Mouse (Mus musculus) skeletal muscle tissue, adult 2 months (tissue): ENCODE results near the gene Ing3.

ENCODE experiments used
- DNase-seq: peaks from one replicate; pipeline ENCODE4 v3.0.0-alpha.2; 2012; ENCODE audit warnings: low read depth, low spot score

Gene Ing3

DNA sequence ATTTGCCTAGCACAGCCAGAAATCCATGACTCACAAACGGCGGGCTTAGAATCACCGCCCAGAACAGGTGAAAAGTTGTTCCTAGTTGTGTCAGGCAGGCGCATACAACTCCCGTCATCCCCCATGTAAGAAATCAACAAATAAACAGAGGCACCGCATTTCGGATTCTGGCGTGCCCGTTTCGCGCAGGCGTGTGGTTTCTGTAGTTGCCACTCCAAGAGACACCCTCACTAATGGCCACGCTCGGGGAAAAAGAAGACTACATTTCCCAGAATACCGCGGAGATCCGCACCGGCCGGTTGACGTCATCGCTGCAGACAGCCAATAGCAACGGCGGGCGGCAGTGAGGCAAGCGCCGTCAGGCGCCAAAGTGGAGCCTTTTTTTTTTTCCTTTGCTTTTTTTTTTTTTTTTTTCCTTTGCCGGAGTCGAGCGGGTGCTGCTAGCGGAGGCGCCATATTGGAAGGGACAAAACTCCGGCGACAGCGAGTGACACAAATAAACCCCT, at the start of gene Ing3:
Gene Ing3 (plus strand): TSS at position 346 of the 506 bp plus-strand sequence.
- DNase-seq: peak; percentile 99

DNA sequence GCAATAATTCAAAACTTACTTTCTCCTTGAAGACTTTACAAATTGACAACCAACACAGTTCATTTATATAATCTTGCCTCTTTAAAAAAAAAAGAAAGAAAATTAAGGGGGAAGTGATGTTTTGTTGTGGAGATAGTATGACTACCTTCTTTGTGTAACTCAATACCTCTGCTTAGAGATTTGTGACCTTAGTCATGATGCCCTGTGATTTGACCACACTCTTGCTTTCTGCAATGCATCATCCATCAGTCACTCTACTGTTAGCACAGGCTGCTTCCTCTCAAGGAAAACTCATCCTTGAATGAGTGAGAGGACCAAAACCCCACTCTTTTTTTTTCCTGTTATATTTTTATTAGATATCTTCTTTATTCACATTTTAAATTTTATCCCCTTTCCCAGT, 39.7 kb upstream of the Ing3 start:
- no peak for DNase-seq

DNA sequence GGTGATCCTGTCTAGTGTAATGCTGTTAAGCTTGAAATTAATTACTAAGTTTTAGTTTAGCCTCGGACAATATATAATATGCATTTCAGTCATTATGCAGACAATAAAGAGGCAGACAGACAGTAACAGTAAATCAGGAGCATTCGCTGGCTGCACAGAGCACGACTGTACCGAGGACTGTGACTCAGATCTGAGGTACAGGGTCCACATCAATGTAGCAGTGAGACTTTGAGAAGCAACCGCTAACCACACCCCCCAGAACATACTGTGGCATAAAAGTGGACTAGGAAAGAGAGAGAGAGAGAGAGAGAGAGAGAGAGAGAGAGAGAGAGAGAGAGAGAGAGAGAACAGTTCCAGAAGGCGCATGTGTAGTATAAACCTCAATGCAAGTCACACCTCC, 38.6 kb upstream of the Ing3 start:
- DNase-seq: no peak

DNA sequence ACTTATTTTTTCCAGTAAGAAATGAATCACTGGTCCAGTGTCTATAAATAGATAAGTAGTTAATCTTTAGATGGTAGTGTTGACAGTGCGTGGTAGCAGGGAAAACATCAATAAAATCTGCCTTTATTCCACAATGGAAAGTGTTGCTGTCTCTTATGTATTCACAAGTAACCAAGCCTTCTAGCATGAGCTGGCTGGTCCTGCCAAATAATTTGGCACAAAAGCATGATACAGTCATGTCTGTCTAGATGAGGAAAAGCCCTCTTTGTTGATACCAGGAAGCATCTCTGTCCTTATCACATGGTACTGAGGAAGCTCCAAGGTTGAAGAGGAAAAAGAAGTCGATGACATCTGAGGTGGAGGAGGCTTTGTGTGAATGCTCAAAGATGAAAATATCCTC, 32.8 kb upstream of the Ing3 start:
- DNase-seq: no peak

DNA sequence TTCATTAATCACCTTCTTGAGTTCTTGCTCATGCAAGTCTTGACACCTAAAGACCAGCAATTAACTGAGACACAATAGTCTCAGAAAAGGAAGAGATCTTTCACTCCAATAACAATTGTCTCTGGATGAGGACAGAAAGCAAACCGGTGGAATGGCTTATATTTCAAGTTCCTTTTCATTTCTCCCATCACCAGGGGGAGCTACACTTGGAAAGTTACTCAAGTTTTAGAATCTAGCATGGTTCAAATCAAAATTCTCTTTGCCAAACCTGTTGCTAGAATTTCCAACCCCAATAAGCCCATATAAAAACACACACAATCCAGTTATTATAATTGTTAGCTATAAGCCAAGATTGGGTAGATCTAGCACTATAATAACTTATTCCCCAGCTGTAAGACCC, 25.2 kb upstream of the Ing3 start:
- DNase-seq: no peak

DNA sequence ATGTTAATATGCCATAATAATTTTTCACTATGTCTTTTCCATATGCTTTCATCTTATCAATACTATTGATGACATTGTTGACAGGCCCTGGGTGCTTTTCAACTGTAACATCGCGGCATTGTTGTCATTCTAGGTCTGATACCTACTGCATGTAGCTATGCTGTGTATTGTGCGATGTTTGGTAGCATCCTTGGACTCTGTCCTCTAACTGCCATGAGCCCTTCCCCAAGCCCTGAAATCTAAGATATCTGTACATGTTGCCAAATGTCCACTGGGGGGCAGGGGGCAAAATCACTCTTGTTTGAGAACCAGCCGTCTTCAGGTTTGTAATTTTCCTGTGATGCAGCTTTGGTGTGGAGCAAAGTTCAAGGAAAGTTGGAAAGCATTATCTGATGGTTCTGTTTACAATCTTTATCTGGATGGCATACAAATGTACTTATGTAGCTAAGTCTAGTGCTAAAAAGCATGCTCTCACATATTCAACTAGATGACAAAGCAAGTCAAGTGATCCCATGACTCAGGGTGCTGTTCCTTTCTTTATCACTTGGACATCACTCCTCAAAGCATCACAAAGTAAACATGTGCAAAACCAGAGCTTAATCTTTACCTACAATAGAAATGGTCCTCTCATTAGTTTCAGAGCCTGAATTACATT, 11.3 kb upstream of the Ing3 start:
- no peak for DNase-seq

DNA sequence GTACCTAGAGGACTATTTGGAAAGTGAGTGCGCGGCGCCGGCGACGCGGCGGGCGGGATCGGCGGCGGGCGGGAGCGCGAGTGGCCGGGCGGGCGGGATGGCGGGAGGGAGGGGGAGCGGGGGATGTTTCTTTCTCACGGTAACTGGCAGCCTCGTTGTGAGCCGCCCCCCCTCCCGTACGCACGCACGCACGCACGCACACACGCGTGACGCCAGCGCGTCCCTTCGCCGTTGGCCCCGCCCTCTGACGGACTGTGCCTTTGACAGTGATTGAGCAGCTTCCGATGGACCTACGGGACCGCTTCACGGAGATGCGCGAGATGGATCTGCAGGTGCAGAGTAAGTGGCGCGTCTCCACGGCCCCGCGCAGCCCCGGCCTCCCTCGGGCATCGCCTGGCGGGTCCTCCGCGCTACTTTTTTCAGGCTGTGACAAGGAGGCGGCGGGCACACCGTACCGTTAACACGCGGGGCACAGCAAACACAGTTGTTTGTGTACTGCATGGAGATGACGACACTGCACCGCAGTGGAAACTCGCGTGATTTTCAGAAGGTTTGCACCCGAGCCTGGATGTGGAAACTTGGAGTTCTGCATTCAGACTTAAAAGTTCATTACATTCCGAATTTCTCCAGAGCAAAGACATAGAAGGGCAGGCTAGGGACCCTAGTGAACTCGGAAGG, 539 bp downstream of the Ing3 start:
- peak; percentile 95 for DNase-seq

DNA sequence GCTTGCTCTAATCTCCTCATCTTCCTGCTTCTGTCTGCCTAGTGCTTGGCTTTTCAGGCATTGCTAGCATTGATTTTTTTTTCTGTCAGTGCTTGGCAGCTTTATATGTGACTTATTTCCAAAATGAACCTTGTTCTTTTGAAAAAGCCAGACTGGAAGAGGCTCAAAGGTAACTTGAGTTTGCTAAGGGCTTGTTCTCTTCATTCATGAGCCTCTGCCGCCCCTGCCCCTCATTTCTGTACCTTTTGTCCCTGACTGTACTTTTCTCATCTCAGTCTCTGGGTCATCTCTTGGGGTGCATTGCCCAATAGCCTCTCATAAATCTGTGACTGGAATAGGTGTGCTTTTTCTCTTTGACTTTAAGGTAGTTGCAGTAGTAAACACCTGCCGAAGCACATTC, 1.3 kb downstream of the Ing3 start:
- no peak for DNase-seq

DNA sequence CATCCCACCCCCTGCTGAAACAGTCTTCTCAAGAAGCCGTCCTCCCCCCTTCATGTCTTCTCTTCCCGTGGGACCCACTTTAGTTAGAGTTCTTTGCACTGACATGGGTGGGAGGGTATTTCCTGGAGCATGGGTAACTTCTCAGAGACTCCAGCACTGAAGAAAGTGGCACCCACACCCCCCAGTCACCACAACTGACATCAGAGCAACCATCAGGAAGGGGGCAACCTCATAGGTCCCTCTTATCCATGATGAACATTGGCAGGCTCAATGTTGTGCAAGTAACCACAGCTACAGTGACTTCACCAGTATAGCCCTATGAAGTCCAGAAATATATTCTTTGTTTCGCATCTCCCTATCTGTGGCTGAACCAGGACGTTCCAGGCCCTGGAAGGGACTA, 6.1 kb downstream of the Ing3 start:
- no peak for DNase-seq

DNA sequence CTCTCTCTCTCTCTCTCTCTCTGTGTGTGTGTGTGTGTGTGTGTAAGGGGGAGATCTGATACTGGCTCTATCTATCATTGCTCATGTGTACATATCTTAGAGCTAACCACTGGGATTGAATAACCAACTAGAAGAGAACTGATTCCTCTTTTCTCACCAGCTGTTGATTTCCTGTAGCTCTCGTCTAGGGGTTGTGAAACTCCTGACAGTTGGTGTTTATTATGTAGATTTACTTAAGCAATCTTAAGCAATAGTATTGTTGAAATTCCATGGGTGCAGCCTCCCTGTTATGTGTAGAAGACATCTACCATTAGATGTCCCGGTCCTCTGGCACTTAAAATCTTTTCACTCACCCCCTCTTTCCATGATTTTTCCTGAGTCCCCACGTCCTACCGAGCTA, 9.6 kb downstream of the Ing3 start:
- DNase-seq: no peak

DNA sequence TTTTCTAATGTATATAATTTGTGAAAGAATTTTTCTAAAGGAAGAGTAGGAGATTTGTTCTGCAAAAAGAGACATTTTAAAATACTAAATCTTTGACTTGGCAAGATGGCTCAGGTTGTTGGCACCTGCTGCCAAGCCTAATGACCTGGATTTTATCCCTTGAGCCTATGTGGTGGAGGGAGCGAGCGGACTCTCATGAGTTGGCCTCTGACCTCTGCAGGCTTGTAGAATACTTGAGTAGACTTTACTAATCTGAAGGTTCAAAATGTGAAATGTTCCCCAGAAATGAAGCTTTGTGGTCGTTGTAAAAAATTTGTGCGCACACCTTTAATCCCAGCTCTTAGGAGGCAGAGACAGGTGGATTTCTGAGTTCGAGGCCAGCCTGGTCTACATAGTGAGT, 10.5 kb downstream of the Ing3 start:
- no peak for DNase-seq

DNA sequence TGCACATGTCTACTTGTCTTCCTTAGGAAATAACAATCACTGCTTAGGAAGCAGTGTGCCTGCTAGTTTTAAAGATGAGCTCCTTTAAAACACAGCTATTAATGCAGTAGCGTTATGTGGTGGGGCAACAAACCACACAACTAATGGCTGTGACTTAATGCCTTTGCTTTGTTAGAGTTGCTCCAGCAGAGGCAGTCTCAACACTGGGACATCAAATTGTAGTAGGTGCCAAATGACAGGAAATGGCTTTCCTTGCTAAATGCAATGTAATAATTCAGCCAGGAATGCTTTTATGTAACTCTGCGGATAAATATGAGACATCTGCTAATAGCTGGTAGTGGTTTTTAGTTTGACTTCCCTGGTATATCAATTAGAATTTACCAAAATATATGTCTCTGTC, 28.2 kb downstream of the Ing3 start:
- no peak for DNase-seq

DNA sequence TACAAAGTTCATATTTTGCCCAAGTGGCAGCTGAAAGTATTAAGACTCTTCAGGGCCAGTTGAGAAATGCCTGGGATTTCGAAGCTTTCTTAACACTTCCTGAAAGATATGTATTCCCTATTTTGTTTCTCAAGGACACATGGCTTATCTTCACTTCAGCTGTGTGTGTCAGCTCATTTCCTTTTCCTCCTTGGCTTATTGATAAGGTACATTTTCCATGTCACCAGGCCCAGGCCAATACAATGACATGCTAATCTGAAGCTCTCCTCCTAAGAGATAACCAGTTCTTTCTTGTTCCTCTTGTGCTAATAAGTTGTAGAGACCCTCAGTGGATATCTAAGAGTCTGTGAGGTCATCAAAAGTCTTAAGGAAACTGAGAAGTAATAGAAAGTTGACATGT, 31.7 kb downstream of the Ing3 start:
- DNase-seq: no peak

DNA sequence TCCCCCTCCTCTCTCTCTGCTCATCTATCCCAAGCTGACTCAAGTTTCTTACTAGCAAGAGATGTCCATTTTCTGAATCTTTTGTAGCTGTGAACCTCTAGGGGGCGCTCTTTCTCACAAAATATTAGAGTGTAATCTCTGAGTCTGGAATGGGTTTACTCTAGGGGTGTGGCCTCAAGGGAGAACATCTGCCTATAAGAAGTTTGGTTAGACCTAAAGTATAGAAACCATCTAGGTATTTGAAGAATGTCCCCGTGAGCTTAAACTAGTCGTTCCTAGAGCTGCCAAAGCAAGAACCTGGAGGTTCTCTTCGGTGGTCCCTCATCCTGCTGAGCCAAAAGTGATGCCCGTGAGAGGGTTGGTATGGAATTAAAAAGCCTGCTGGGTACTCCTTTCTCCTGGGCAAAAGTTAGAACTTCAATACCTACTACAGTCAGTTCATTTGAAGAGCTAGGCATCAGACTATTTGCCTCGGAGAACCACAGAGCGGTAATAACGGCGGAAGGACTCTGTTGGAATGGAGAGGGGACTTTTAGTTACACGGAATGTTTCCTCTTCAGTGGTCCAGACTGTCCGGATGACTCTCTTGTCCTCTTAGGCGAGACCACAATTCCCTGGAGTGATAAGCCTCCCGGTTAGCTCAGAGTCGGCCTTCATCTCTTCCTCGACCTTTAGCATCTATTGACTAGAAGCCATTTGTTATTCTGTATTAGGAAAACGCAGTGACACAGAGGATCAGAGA, 35.8 kb downstream of the Ing3 start:
- DNase-seq: peak; percentile 88

DNA sequence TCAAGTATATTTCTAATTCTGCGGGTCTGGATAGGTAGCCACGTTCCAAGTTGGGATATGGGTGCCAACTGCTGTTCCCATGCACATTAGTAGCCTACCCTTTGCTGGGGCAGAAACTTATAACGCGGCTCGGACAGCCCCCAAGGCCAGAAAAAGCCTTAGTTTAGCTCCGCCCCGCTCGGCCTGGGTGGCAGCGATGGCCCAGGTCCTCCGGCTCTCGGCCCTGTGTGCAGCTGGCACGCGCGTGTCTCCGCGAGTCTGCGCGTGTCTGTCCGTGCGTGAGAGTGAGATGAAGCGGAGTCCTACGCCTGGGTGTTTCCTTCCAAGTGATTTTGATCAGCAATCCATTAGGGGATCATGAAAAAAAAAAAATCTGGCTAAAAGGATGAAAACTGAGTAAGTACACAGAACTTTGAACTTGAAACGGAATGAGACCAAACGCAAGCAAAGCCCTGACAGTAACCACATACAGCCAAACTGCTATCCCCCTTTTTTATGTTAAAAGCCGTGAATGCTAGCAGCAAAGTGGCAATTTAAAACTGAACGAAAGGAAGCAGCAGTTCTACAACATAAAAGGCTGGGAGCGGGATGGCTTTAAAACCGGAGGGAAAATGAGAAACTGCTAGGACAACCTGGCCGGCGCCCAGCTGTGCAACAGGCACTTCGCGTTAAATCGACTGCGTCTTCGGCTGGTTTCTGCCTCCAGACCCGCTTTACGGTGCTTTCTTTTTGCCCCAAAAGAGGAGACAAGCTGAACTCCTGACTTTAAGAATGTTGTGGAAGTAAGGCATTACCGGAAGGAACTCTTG, 36.6 kb downstream of the Ing3 start, which contains the start of gene Cped1:
Gene Cped1 (plus strand): TSS at position 185 of the 809 bp plus-strand sequence.
- DNase-seq: peak; percentile 82

DNA sequence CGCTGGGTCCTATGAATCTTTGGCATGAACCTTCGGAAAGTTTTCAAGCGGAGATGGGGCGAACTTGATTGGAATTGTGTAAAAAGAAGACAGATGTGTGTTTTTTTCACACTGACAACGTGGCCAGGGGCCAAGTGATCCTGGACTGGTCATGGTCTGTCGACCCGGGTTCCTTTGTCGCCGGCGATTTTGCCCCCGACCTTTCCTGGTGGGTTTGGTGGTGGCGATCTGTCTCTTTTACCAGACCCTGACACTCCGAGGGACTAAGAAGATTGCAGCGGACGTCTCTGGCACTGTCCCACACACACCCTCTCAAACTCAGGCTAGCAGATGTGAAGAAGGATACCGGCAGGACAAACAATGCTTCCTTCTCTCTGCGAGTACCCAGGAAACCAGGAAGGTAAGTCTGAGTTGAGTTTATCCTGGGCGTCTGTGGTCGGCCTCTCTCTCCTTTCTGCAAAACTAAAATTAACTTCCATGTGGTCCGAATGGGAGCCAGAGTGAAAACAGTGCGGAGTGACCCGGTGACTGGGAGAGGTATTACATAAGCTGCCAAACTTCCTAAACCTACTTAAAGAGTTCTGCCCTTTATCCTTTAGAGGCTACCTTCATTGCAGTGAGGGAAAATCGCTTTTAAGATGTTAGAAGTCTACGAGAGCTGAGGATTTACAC, 37.4 kb downstream of the Ing3 start:
- peak; percentile 80 for DNase-seq

DNA sequence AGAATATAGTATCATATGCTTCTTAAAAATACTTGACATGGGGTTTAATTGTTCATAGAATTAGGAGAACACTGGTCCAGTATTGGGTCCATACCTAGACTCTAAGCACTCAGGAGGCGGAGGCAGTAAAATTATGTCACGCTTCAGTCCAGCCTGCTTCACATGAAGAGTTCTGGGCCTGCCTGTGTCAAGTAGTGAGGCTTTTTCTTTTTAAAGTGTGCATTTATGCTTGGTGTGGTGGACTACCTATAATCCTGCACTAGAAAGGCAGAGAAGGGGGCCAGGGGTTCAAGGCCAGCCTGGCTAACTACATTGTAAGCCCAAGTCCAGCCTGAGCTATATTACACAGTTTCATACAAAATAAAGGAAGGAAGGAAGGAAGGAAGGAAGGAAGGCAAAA, 38.2 kb downstream of the Ing3 start:
- DNase-seq: no peak

DNA sequence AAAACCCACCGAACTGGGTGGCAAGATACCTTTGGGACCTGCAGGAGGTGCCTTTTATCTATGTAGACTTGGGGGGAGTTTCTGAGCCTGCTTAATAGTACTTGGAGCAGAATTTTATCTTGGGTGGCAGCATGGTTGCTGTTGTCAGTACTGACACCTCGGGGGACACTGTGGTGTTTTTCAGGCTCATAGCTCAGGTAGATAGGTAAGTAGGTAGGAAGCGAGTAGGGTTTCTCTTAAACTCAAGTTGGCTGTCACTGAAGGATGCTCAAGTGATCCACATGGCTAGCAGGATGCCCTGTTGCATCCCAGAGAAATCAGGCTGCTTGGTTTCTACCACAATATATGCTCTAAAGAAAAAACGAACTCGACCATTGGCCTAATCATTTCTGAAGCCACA, 38.9 kb downstream of the Ing3 start:
- no peak for DNase-seq

DNA sequence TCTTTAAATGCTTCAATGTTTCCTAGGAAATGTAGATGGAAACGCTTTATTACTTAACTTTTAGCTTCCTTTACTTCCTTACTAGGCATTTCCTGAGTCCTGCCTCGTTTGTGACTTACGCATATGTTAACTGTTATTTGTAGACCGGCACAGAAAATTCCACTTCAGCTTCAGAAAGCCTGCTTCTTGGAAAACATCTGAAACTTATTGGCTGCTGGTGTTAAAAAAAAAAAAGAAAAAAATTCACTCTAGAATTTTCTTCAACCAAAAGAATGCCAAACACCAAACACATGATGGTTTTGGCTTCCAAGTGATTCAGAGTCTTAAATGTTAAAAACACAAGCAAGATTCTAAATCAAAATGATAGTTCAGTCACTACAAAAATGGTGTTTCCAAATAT, 39.7 kb downstream of the Ing3 start:
- DNase-seq: no peak

DNA sequence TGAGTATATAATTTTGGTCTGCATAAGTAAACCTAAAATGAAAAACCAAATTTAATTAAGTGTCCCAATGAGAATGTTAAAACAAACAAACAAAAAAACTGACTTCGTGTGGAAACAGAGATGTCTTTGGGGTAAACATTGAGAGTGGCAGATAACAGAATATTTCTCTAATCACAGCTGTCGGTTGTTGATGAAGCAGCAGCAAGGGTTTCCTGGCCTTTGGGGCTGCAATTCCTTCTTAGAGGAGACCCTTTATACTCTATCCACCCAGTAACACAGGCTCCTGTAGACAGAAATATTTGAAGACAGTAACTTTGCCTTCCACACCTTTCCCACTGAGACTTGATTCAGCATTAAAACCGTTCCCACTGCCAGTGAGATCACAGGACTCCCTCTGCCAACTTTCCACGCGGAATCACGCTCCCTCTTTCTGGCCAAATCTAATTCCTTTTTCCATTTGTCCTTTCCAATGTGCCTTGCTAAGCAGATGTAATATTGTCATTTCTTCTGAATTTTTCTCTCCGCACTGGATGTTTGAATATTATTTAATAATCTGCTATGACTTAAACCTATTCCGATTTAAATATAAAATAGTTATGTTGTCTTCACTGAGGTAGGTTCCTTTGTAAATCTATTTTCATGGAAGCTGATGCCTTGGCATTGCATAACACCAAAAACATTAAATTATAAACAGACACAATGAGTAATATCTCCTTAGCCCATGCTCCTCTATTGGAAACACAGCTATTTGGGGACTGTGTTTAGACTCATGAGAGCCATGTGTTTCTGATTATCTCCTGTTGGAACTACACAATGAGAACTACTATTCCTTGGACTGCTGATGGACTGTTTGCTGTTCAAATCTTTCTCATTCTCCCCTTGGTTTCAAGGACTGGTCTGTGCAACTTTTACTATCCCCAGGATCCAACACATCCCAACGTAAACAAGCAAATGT, 41.1 kb downstream of the Ing3 start:
- peak; percentile 73 for DNase-seq
